Mouse (Mus musculus): ENCODE measurements around the gene Thap2. TPM values are rescaled to one million over a fixed set of nuclear protein-coding genes. Genes with fewer than 3 reads are reported as not detected.
A peak's percentile ranks its signal among the peaks of the same experiment; 100 is the strongest.

Thap2 gene
- total and polyA plus RNA-seq, 3 experiments = 5.8 to 5.9 TPM; not detected in 1

DNA sequence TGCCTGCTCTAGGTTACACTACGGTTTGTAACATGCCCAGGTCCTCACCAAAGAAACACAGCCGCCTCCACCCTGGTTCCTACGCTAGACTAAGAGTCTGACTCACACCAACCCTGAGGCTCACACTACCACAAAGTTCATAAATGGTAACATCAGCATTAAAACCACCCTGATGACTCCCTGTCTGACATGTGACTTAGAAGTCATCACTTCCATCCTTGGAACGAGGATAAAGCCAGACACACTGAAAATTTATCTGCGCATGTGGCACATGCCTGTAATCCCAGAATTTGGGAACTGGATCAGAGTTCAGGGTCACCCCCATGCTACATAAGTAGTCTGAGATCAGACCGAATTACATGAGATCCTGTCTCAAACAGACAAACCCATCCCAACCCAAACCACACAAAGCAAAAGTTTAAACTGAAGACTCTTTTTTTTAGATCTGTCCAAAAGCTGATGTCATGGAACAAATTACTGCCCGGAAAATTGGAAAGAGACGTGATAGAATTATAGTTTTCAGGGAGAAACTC is 51.8 kb downstream of the Thap2 start:
- TF ChIP-seq SIN3A (IDR thresholded peaks at IDR 0.05; ENCODE audit: low read length) = no peak
- no peak for TF ChIP-seq CHD2 (IDR thresholded peaks at IDR 0.05; ENCODE audit: low read length)
- no peak for TF ChIP-seq GATA1 (IDR thresholded peaks at IDR 0.05; ENCODE audit: low read depth, low read length)
- no peak for TF ChIP-seq SMC3 (IDR thresholded peaks at IDR 0.05; ENCODE audit: low read depth, low read length)
- no peak for TF ChIP-seq KAT2A (conservative IDR thresholded peaks at IDR 0.05; ENCODE audit: low read depth, low read length)
- no peak for TF ChIP-seq USF1 (IDR thresholded peaks at IDR 0.05; ENCODE audit: low read depth, low read length)
- TF ChIP-seq CHD1 (IDR thresholded peaks at IDR 0.05; ENCODE audit: low read depth, low read length) = no peak
- no peak for TF ChIP-seq USF2 (IDR thresholded peaks at IDR 0.05; ENCODE audit: borderline replicate concordance in 1 of 2, insufficient read depth in 1 of 2, low read depth in 1 of 2, low read length in 2 of 2)
- no peak for TF ChIP-seq RAD21 (IDR thresholded peaks at IDR 0.05; ENCODE audit: low read depth, low read length)
- TF ChIP-seq MYB (IDR thresholded peaks at IDR 0.05; ENCODE audit: low read depth, low read length) = no peak
- no peak for TF ChIP-seq TAL1 (IDR thresholded peaks at IDR 0.05; ENCODE audit: low read length)
- no peak for TF ChIP-seq POLR2AphosphoS5 (IDR thresholded peaks at IDR 0.05; ENCODE audit: borderline replicate concordance, low read depth, low read length)
- TF ChIP-seq MAFK (IDR thresholded peaks at IDR 0.05; ENCODE audit: borderline replicate concordance, low read depth, low read length) = no peak
- no peak for TF ChIP-seq MEF2A (IDR thresholded peaks at IDR 0.05; ENCODE audit: extremely low read depth, insufficient replicate concordance, low read depth, low read length, poor library complexity, severe bottlenecking)
- TF ChIP-seq MAZ (IDR thresholded peaks at IDR 0.05; ENCODE audit: low read depth, low read length) = no peak
- TF ChIP-seq UBTF (IDR thresholded peaks at IDR 0.05; ENCODE audit: borderline replicate concordance, insufficient read depth, low read depth, low read length) = no peak
- TF ChIP-seq NELFE (IDR thresholded peaks at IDR 0.05; ENCODE audit: low read depth, low read length) = no peak
- TF ChIP-seq TCF12 (IDR thresholded peaks at IDR 0.05; ENCODE audit: low read depth, low read length) = no peak
- Histone ChIP-seq H3K9me3 (replicated peaks; ENCODE audit: insufficient read depth, low read length) (no peaks in the 10 kb centered on the region), H3K4me1 (ENCODE audit: control insufficient read depth in 1 of 2, insufficient read depth in 2 of 2, low read length in 2 of 2) (no peaks in the 10 kb centered on the region), H3K79me2 (ENCODE audit: control insufficient read depth, insufficient read depth, low read length, poor library complexity) (no peaks in the 10 kb centered on the region), H3K36me3 (ENCODE audit: control insufficient read depth in 1 of 2, insufficient read depth in 2 of 2, low read length in 2 of 2) (no peaks in the 10 kb centered on the region), H3K27ac (ENCODE audit: control insufficient read depth, low read depth, low read length) (no peak overlapping the region), H3K9ac (ENCODE audit: control insufficient read depth, low read depth, low read length, poor library complexity, severe bottlenecking) (no peak overlapping the region), H3K27me3 (ENCODE audit: control insufficient read depth in 1 of 2, insufficient read depth in 2 of 2, low read length in 2 of 2) (no peaks in the 10 kb centered on the region; a peak in 1 of 4 replicates), H3K4me3 (ENCODE audit: control insufficient read depth in 1 of 2, insufficient read depth in 1 of 2, low read depth in 2 of 2, low read length in 2 of 2) (no peak overlapping the region)
- no peak for DNase-seq (ENCODE audit: low read depth, low spot score)

DNA sequence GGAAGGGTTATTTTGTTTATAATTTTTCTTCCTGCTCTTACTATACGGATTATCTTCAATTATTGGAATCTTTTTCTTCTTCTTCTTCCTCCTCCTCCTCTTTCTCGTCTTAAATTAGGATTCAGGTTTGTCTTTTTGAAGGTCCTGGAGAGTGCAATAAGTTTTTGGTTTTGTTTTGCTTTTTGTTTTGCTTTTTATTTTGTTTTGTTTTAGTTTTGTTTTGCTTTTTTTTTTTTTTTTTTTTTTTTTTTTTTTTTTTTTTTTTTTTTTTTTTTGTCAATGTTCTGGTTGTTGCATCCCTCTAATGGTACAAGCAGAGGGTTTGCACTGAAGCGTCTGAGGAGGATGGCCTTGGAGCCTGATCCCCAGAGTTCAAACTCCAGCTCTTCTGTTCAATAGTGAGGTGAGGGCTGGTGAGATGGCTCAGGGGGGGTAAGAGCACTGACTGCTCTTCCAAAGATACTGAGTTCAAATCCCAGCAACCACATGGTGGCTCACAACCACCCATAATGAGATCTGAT is 55.2 kb downstream of the Thap2 start:
- TF ChIP-seq CTCF (IDR thresholded peaks at IDR 0.05 in 2 of 3, conservative IDR thresholded peaks at IDR 0.05 in 1 of 3; ENCODE audit: control insufficient read depth in 1 of 3, insufficient read depth in 1 of 3, low read depth in 2 of 3, low read length in 3 of 3, poor library complexity in 1 of 3, severe bottlenecking in 1 of 3) (no peak), ZNF384 (IDR thresholded peaks at IDR 0.05; ENCODE audit: low read depth, low read length) (peak; percentile 56)
- Histone ChIP-seq H3K36me3 (ENCODE audit: control insufficient read depth in 1 of 2, insufficient read depth in 2 of 2, low read length in 2 of 2) (no peaks in the 10 kb centered on the region), H3K9ac (ENCODE audit: control insufficient read depth, low read depth, low read length, poor library complexity, severe bottlenecking) (no peak overlapping the region), H3K79me2 (ENCODE audit: control insufficient read depth, insufficient read depth, low read length, poor library complexity) (no peaks in the 10 kb centered on the region), H3K4me1 (ENCODE audit: control insufficient read depth in 1 of 2, insufficient read depth in 2 of 2, low read length in 2 of 2) (no peaks in the 10 kb centered on the region), H3K27me3 (ENCODE audit: control insufficient read depth in 1 of 2, insufficient read depth in 2 of 2, low read length in 2 of 2) (no peaks in the 10 kb centered on the region; a peak in 1 of 4 replicates), H3K4me3 (ENCODE audit: control insufficient read depth in 1 of 2, insufficient read depth in 1 of 2, low read depth in 2 of 2, low read length in 2 of 2) (no peak overlapping the region), H3K9me3 (replicated peaks; ENCODE audit: insufficient read depth, low read length) (no peaks in the 10 kb centered on the region), H3K27ac (ENCODE audit: control insufficient read depth, low read depth, low read length) (no peak overlapping the region)
- DNase-seq (ENCODE audit: low read depth, low spot score) = no peak
